Mouse (Mus musculus): ENCODE results near the gene Dpy19l1. TPM values are rescaled to one million over a fixed set of nuclear protein-coding genes. Genes with fewer than 3 reads are reported as not detected.

Dpy19l1 gene
- polyA plus RNA-seq, 1 experiment from 2014 or later, result 13.0 TPM

- no peak for TF ChIP-seq CTCF (IDR thresholded peaks at IDR 0.05; ENCODE audit: low read depth)
- WGBS, result 80% methylated on average over 4 of the region's 4 CpGs
- Histone ChIP-seq H3K4me1 (replicated peaks; ENCODE audit: insufficient read depth, low read length) (no peaks in the 10 kb centered on the region), H3K4me2 (ENCODE audit: low read length) (no peak overlapping the region), H3K9ac (ENCODE audit: low read depth, low read length) (no peak overlapping the region), H3K4me3 (replicated peaks; ENCODE audit: low read depth, low read length) (no peak overlapping the region), H3K36me3 (ENCODE audit: insufficient read depth, low read length) (no peaks in the 10 kb centered on the region), H3K27ac (no peak overlapping the region), H3K27me3 (ENCODE audit: insufficient read depth, low read length) (no peaks in the 10 kb centered on the region), H3K9me3 (replicated peaks; ENCODE audit: low read length) (no peaks in the 10 kb centered on the region)
- DNase-seq (ENCODE audit: low spot score), result no peak
- ATAC-seq (replicated peaks; ENCODE audit: low FRiP score, low read depth), result no peak
Measured at GRCm38 (mm10) chr9:24511371-24512120, 8.6 kb upstream of the Dpy19l1 start.

GRCm38 (mm10) chr9:24508880-24509279 lies 5.9 kb upstream of the Dpy19l1 start:
- Histone ChIP-seq H3K4me2 (ENCODE audit: low read length) (no peak overlapping the region), H3K4me1 (replicated peaks; ENCODE audit: insufficient read depth, low read length) (no peaks in the 10 kb centered on the region), H3K27me3 (ENCODE audit: insufficient read depth, low read length) (no peaks in the 10 kb centered on the region), H3K36me3 (ENCODE audit: insufficient read depth, low read length) (no peaks in the 10 kb centered on the region), H3K9me3 (replicated peaks; ENCODE audit: low read length) (no peaks in the 10 kb centered on the region), H3K27ac (no peak overlapping the region), H3K9ac (ENCODE audit: low read depth, low read length) (no peak overlapping the region), H3K4me3 (replicated peaks; ENCODE audit: low read depth, low read length) (no peak overlapping the region)
- ATAC-seq (replicated peaks; ENCODE audit: low FRiP score, low read depth) (no peak), DNase-seq (ENCODE audit: low spot score) (no peak)
- WGBS, result 67% methylated on average over 4 of the region's 4 CpGs
- TF ChIP-seq CTCF (IDR thresholded peaks at IDR 0.05; ENCODE audit: low read depth), result no peak

GRCm38 (mm10) chr9:24506510-24506909 lies 3.6 kb upstream of the Dpy19l1 start:
- no peak for TF ChIP-seq CTCF (IDR thresholded peaks at IDR 0.05; ENCODE audit: low read depth)
- Histone ChIP-seq H3K4me1 (replicated peaks; ENCODE audit: insufficient read depth, low read length) (no peaks in the 10 kb centered on the region), H3K27me3 (ENCODE audit: insufficient read depth, low read length) (no peaks in the 10 kb centered on the region), H3K9me3 (replicated peaks; ENCODE audit: low read length) (no peaks in the 10 kb centered on the region), H3K4me2 (ENCODE audit: low read length) (no peak overlapping the region), H3K36me3 (ENCODE audit: insufficient read depth, low read length) (no peaks in the 10 kb centered on the region), H3K4me3 (replicated peaks; ENCODE audit: low read depth, low read length) (no peak overlapping the region), H3K9ac (ENCODE audit: low read depth, low read length) (no peak overlapping the region), H3K27ac (no peak overlapping the region)
- ATAC-seq (replicated peaks; ENCODE audit: low FRiP score, low read depth), result no peak
- DNase-seq (ENCODE audit: low spot score), result no peak

GRCm38 (mm10) chr9:24505017-24505763 lies 2.2 kb upstream of the Dpy19l1 start:
- Histone ChIP-seq H3K4me2 (ENCODE audit: low read length) (no peak overlapping the region), H3K9me3 (replicated peaks; ENCODE audit: low read length) (no peaks in the 10 kb centered on the region), H3K27me3 (ENCODE audit: insufficient read depth, low read length) (no peaks in the 10 kb centered on the region), H3K9ac (ENCODE audit: low read depth, low read length) (no peak overlapping the region), H3K4me1 (replicated peaks; ENCODE audit: insufficient read depth, low read length) (no peaks in the 10 kb centered on the region), H3K36me3 (ENCODE audit: insufficient read depth, low read length) (no peaks in the 10 kb centered on the region), H3K4me3 (replicated peaks; ENCODE audit: low read depth, low read length) (no peak overlapping the region), H3K27ac (no peak overlapping the region)
- WGBS, result 42% methylated on average over 5 of the region's 5 CpGs
- ATAC-seq (replicated peaks; ENCODE audit: low FRiP score, low read depth), result no peak
- TF ChIP-seq CTCF (IDR thresholded peaks at IDR 0.05; ENCODE audit: low read depth), result no peak
- no peak for DNase-seq (ENCODE audit: low spot score)

- Histone ChIP-seq H3K27me3 (ENCODE audit: insufficient read depth, low read length) (no peaks in the 10 kb centered on the region), H3K27ac (no peak overlapping the region), H3K9me3 (replicated peaks; ENCODE audit: low read length) (no peaks in the 10 kb centered on the region), H3K9ac (ENCODE audit: low read depth, low read length) (no peak overlapping the region), H3K36me3 (ENCODE audit: insufficient read depth, low read length) (no peaks in the 10 kb centered on the region), H3K4me1 (replicated peaks; ENCODE audit: insufficient read depth, low read length) (no peaks in the 10 kb centered on the region), H3K4me3 (replicated peaks; ENCODE audit: low read depth, low read length) (no peak overlapping the region), H3K4me2 (ENCODE audit: low read length) (no peak overlapping the region)
- DNase-seq (ENCODE audit: low spot score), result no peak
- 71% methylated on average over 2 of the region's 2 CpGs for WGBS
- TF ChIP-seq CTCF (IDR thresholded peaks at IDR 0.05; ENCODE audit: low read depth), result no peak
- ATAC-seq (replicated peaks; ENCODE audit: low FRiP score, low read depth), result no peak
Measured at GRCm38 (mm10) chr9:24504381-24504780, 1.4 kb upstream of the Dpy19l1 start.

GRCm38 (mm10) chr9:24503858-24504219 lies 899 bp upstream of the Dpy19l1 start:
- DNase-seq (ENCODE audit: low spot score), result peak; percentile 49
- no peak for TF ChIP-seq CTCF (IDR thresholded peaks at IDR 0.05; ENCODE audit: low read depth)
- 6% methylated on average over 5 of the region's 5 CpGs for WGBS

More at GRCm38 (mm10) chr9:24503858-24504219, 899 bp upstream of the Dpy19l1 start:
- Histone ChIP-seq H3K27me3 (ENCODE audit: insufficient read depth, low read length) (no peaks in the 10 kb centered on the region), H3K4me3 (replicated peaks; ENCODE audit: low read depth, low read length) (peak overlapping the region; percentile 77), H3K4me2 (ENCODE audit: low read length) (peak overlapping the region; percentile 63), H3K9me3 (replicated peaks; ENCODE audit: low read length) (no peaks in the 10 kb centered on the region), H3K4me1 (replicated peaks; ENCODE audit: insufficient read depth, low read length) (no peaks in the 10 kb centered on the region), H3K9ac (ENCODE audit: low read depth, low read length) (peak overlapping the region; percentile 66; the same call in 1 of the 2 replicates), H3K36me3 (ENCODE audit: insufficient read depth, low read length) (no peaks in the 10 kb centered on the region), H3K27ac (peak overlapping the region; percentile 92; the same call in 1 of the 2 replicates)
- ATAC-seq (replicated peaks; ENCODE audit: low FRiP score, low read depth), result no peak

All from kidney, postnatal 0 days (tissue).